Mouse (Mus musculus) midbrain, postnatal 0 days (tissue): ENCODE measurements around the gene Pml. TPM values are rescaled to one million over a fixed set of nuclear protein-coding genes. Genes with fewer than 3 reads are reported as not detected.

Source experiments
- ATAC-seq: fragments of 200-750 bp; cut with Nextera tagmentation; 2 replicates; pipeline ENCODE4 v1.8.0; 2017; ENCODE audit warnings: moderate number of reproducible peaks, mild to moderate bottlenecking, moderate TSS enrichment, moderate library complexity; ENCODE audit not compliant: low FRiP score
- DNase-seq: peaks from one replicate; pipeline ENCODE4 v3.0.0-alpha.2; 2015; ENCODE audit warnings: low spot score
- H3K27ac ChIP-seq: fragments of 300-500 bp; sonication (generic); 2 replicates; pipeline ENCODE4 v1.5.1; 2014; ENCODE audit warnings: low read depth, mild to moderate bottlenecking, low read length, mixed read lengths
- H3K27me3 ChIP-seq: fragments of 300-500 bp; sonication (generic); 2 replicates; pipeline ENCODE4 v1.6.1; 2014; ENCODE audit warnings: low read length, control low read depth, mixed read lengths; ENCODE audit not compliant: insufficient read depth
- H3K36me3 ChIP-seq: fragments of 300-500 bp; sonication (generic); 2 replicates; pipeline ENCODE4 v1.6.1; 2014; ENCODE audit warnings: low read length, control low read depth, mixed read lengths; ENCODE audit not compliant: insufficient read depth
- H3K4me1 ChIP-seq: fragments of 300-500 bp; sonication (generic); 2 replicates; pipeline ENCODE4 v1.6.1; 2014; ENCODE audit warnings: mild to moderate bottlenecking, control low read depth, antibody characterized with exemption, low read length, mixed read lengths; ENCODE audit not compliant: insufficient read depth
- H3K4me2 ChIP-seq: fragments of 300-500 bp; sonication (generic); 2 replicates; pipeline ENCODE4 v1.6.1; 2014; ENCODE audit warnings: low read depth, mild to moderate bottlenecking, low read length, mixed read lengths; ENCODE audit not compliant: poor library complexity, severe bottlenecking
- H3K4me3 ChIP-seq: fragments of 300-500 bp; sonication (generic); 2 replicates; pipeline ENCODE4 v1.5.1; 2014; ENCODE audit warnings: low read depth, mild to moderate bottlenecking, low read length, moderate library complexity
- H3K9ac ChIP-seq: fragments of 300-500 bp; sonication (generic); replicated peaks from 2 replicates; pipeline ENCODE4 v1.6.1; 2014; ENCODE audit warnings: mild to moderate bottlenecking, low read length, moderate library complexity, mixed read lengths; ENCODE audit not compliant: poor library complexity, severe bottlenecking
- H3K9me3 ChIP-seq: fragments of 300-500 bp; sonication (generic); 2 replicates; pipeline ENCODE4 v1.6.1; 2016; ENCODE audit warnings: low read length, control low read depth
- CTCF ChIP-seq: IDR thresholded peaks from 2 replicates; pipeline ENCODE4 v1.5.1; 2016; ENCODE audit warnings: antibody characterized with exemption, mild to moderate bottlenecking
- WGBS: fragments of 180-500 bp; shearing (Covaris S2); extraction: QIAGEN DNeasy Blood & Tissue Kit; methylation state at CpG from one replicate; pipeline ENCODE4 v1.1.7; 2014; 5-methylcytosine and 5-hydroxymethylcytosine counted together
- polyA plus RNA-seq: library from polyadenylated mRNA; unstranded; fragments of >200 nt; fragmentation: Nextera tagmentation; extraction: Ambion mirVana; gene quantifications from 2 replicates; pipeline ENCODE4 v1.2.1, GENCODE M21; 2015
- total RNA-seq: library from RNA; depleted of rRNA; stranded (reverse); fragments of >200 nt; gene quantifications from 2 replicates; pipeline ENCODE4 v1.2.3, GENCODE M21; 2014

Pml gene
- total and polyA plus RNA-seq, 2 experiments from 2014 or later = 3.2 to 9.0 TPM

- ATAC-seq = no peak
Observed at GRCm38 (mm10) chr9:58225915-58226913, 23.4 kb downstream of the Pml start.

GRCm38 (mm10) chr9:58224356-58224755 lies 25.2 kb downstream of the Pml start:
- H3K9me3 ChIP-seq = no peaks in the 10 kb centered on the region
- no peaks in the 10 kb centered on the region for H3K4me1 ChIP-seq
- no peaks in the 10 kb centered on the region for H3K36me3 ChIP-seq
- ATAC-seq (no peak), DNase-seq (no peak)
- no peak overlapping the region for H3K4me3 ChIP-seq
- 95% methylated on average over 2 of the region's 2 CpGs for WGBS
- H3K4me2 ChIP-seq = no peak overlapping the region
- no peaks in the 10 kb centered on the region for H3K27me3 ChIP-seq
- TF ChIP-seq CTCF = no peak
- no peak overlapping the region for H3K27ac ChIP-seq
- H3K9ac ChIP-seq = no peak overlapping the region

More at GRCm38 (mm10) chr9:58225915-58226913, 23.4 kb downstream of the Pml start:
- peak; percentile 71 for TF ChIP-seq CTCF
- H3K4me1 ChIP-seq = no peaks in the 10 kb centered on the region
- H3K4me3 ChIP-seq = no peak overlapping the region
- H3K9me3 ChIP-seq = no peaks in the 10 kb centered on the region
- WGBS = 69% methylated on average over 9 of the region's 9 CpGs
- no peak overlapping the region for H3K27ac ChIP-seq
- no peaks in the 10 kb centered on the region for H3K27me3 ChIP-seq
- H3K9ac ChIP-seq = no peak overlapping the region
- DNase-seq = no peak
- H3K4me2 ChIP-seq = no peak overlapping the region
- H3K36me3 ChIP-seq = 0 out of 2 replicates have a peak, but pooled peaks cover 4% of the 10 kb centered on the region

GRCm38 (mm10) chr9:58220218-58220903 lies 29.2 kb downstream of the Pml start:
- ATAC-seq (no peak), DNase-seq (no peak)
- Histone ChIP-seq H3K4me1 (no peaks in the 10 kb centered on the region), H3K36me3 (no peaks in the 10 kb centered on the region), H3K4me2 (no peak overlapping the region), H3K9me3 (no peaks in the 10 kb centered on the region), H3K27ac (no peak overlapping the region), H3K27me3 (no peaks in the 10 kb centered on the region), H3K9ac (no peak overlapping the region), H3K4me3 (no peak overlapping the region)
- 76% methylated on average over 24 of the region's 24 CpGs for WGBS
- peak; percentile 48 for TF ChIP-seq CTCF

DNA sequence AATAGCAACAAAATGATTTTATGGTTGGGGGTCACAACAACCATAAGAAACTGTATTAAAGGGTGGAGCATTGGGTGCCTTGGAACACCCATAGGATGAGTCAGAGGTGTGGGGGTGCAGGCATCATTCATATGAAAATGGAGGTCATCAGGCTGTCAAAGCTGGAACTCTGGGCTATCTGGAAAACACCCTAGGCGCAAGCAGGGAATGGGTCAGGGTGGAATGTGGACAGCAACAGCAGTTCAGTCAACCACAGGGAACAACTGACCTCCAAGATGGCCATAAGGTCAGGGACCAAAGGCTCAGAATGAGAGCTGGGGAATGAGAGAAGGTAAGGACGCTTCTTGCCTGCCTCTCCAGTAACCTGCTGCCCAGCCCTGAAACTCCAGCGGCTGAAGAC lies 31.0 kb downstream of the Pml start:
- TF ChIP-seq CTCF = no peak

GRCm38 (mm10) chr9:58216402-58216801 lies 33.2 kb downstream of the Pml start:
- 32% methylated on average over 6 of the region's 6 CpGs for WGBS
- DNase-seq = peak; percentile 56

More for the DNA sequence above, 31.0 kb downstream of the Pml start:
- Histone ChIP-seq H3K4me2 (no peak overlapping the region), H3K9ac (no peak overlapping the region), H3K27me3 (no peaks in the 10 kb centered on the region), H3K27ac (no peak overlapping the region), H3K36me3 (no peaks in the 10 kb centered on the region), H3K4me1 (no peaks in the 10 kb centered on the region), H3K4me3 (no peak overlapping the region), H3K9me3 (no peaks in the 10 kb centered on the region)
- ATAC-seq (no peak), DNase-seq (no peak)
- WGBS = 89% methylated on average over 3 of the region's 3 CpGs

More at GRCm38 (mm10) chr9:58216402-58216801, 33.2 kb downstream of the Pml start:
- H3K4me3 ChIP-seq = no peak overlapping the region
- no peaks in the 10 kb centered on the region for H3K36me3 ChIP-seq
- no peak for ATAC-seq
- peak; percentile 78 for TF ChIP-seq CTCF
- H3K27ac ChIP-seq = no peak overlapping the region
- no peaks in the 10 kb centered on the region for H3K4me1 ChIP-seq
- H3K27me3 ChIP-seq = no peaks in the 10 kb centered on the region
- H3K4me2 ChIP-seq = no peak overlapping the region
- H3K9me3 ChIP-seq = no peaks in the 10 kb centered on the region
- no peak overlapping the region for H3K9ac ChIP-seq
